Mouse (Mus musculus) heart, postnatal 14 days (tissue): Measurements from ENCODE around the gene Akap8l. TPM values are rescaled to one million over a fixed set of nuclear protein-coding genes. Genes with fewer than 3 reads are reported as not detected.

Experiments
- DNase-seq, 2 experiments: peaks; one replicate each; pipeline ENCODE4 v3.0.0; 2021 to 2022
- intact Hi-C: fragments of 180-260 bp; cut with DNase I; formaldehyde crosslinking; loops from one replicate; pipeline ENCODE4 v1.15.1; 2025
- total RNA-seq, 2 experiments: library from RNA; stranded (reverse); gene quantifications; 2 replicates each; pipeline ENCODE4 v1.2.3; 2021

Gene Akap8l
- total RNA-seq, 2 experiments from 2014 or later: 49.2 to 57.1 TPM

- intact Hi-C loops: no loop called here
- no peak for DNase-seq
These were observed 9.5 kb upstream of the Akap8l start for GRCm38 (mm10) chr17:32359928-32360327.

GRCm38 (mm10) chr17:32358943-32359340, 8.5 kb upstream of the Akap8l start:
- intact Hi-C loops: no loop called here
- DNase-seq: no peak

DNA sequence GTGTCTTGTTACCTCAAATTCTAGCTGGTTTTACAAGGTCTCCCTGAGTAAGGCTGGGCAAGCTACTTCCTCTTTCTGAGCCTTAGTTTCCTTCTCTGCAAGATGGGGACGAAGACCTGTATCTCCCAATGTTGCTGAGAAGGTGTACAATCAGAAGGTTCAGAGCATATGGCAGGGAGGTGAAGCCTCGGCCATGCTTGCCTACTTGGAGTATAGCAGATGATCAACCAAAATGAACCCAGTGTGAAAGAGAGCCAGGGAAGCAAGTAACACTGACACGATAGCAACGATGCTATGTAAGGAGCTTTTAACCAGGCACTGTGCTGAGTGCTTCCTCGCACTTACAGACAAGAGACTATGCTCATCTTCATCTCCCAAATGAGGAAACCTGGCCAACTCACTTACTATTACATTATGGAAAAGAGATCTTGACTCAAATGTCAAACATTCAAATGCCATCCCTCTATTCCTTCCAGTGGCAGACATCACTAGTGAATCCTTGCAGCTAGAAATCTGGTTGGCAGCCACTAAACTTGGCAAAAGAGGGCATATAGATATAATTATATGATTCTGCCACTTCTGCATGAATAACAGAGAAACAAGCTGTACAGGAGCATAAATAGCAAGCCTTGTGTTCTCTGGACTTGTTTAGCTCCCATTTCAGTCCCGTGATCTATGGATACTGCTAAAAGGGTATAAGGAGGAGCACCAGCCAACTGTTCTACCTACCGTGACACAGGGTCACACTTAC, 8.0 kb upstream of the Akap8l start:
- no peak for DNase-seq

DNA sequence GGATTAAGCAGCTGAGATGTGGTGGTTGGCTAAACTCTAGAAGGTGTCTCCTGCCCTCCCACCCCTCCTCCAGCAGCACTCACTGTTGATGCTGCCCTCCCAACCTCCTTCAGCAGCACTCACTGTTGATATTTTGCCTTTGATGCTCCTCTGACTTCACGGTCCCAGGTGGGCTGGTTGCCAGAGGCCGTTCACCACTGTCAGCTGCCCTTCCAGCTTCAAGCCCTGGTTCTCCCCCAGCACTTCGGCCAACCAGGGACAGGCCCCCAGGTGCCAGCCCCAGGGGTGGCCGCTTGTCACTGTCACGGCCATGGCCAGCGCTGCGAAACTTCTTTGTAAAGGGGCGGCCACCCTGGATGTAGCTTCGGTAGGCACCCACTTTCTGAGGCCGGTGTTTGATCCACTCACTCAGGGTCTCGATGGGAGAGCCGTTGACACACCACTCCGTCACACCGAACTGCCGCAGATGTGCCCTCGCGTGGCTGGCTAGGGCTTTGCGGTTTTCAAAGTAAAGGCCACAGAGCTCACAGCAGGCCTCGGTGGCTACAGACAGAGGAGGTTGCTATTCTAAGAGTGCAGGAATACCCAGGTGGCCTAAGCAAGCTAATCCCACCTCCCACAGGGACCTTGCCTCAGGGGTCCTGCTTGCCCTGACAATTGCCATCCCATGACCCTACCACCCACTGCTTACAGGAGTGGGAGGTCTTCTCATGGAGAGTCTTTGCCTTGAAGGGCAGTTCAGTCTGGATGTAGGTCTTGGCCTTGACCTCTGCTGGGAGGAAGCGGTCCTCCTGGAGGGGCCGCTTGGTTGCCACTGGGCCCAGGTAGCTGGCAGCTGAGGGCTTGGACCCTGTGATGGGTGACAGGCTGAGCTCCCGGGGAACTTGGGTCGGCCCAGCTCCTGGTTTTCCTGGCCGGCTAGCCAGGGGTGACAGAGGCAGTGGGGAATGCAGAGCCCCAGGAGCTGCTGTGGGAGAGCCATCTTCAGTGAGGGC, 6.7 kb upstream of the Akap8l start:
- no peak for DNase-seq
- intact Hi-C loops: no loop called here

More for the DNA sequence above, 8.0 kb upstream of the Akap8l start:
- intact Hi-C loops: no loop called here

DNA sequence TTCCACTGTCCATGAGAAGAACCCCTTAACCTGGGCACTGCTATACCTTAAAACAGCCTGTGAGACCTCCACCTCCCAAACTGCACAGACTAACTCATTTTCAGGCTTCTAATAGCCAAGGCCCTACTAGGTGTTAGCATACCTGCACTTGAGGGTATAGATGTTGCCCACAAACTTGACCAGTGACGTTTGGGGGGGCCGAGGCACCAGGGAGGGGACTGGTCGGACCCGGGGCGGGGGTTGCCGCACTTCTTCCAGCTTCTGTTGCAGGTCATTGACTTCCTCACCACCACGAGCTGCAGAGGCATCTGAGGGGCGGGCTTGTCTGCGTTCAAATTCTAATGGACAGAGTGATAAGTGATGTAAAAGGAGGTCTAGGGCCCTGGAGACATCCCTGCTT, 5.9 kb upstream of the Akap8l start:
- intact Hi-C loops: no loop called here
- no peak for DNase-seq

GRCm38 (mm10) chr17:32355031-32355430, 4.6 kb upstream of the Akap8l start:
- intact Hi-C loops: no loop called here
- DNase-seq: no peak

DNA sequence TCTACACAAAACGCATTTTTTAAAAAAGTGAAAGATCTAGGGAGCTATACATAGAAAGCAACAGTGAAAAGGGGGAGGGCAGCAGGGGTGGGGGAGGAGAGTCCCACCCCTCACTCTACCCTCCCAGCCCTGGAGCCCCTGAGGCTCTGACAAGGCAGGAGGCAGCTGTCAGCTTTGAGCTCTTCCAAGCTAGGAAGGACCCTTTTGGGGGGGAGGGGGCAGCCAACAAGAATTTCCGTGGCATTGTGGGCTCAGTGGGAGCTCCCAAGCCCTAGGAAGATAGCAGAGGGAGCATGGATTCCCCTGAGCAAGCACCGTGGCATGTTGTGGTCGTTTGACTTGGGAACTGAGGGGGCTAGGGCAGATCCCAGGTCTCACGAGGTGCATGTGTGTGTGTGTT, 3.8 kb upstream of the Akap8l start:
- intact Hi-C loops: no loop called here
- DNase-seq: no peak

GRCm38 (mm10) chr17:32353696-32354095, 3.3 kb upstream of the Akap8l start:
- intact Hi-C loops: no loop called here
- peak; percentile 64 to 73 for DNase-seq

DNA sequence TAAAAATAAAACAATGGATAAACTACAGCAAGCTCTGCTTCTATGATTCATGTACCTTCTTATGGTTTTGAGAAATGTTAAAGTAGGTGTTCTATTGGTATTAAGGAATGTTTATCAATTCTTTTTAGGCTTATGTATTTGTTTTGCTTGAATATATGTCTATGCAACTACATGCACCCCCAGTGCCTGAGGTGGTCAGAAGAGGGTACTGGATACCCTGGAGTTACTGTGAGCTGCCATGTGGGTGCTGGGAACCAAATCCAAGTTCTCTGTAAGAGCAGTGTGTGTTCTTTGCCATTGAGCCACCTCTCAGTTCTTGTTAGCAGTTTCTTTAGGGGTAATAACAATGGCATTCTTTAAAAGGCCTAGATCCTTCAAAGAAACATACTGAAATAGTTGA, 1.3 kb upstream of the Akap8l start:
- no peak for DNase-seq
- intact Hi-C loops: no loop called here

- intact Hi-C loops: no loop called here
These were observed 862 bp upstream of the Akap8l start for GRCm38 (mm10) chr17:32351269-32351668.

DNA sequence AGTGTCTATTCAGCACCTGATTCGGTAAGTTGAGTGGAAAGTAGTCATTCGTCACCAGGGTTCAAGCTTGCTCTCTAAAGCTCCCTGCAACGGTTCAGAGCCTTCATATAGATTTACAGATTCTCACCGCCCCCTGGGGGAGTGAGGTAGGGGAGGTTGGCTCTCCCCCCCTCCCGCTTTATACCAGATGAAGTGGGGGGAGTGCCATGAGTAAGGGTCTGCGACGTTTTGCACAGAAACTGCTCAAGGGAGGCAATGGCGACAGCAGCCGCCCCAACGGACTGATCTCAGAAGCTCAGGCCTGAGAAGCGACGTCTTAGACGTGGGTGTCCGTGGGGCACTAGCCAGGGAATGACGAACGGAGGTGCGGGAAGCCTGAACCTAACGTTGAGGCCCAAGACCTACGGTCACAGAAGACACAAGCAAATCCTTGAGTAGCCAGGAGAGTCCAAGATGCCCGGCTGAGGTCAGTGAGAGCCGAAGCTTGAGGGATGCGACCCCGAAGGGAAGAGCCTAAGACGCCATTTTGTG, 491 bp downstream of the Akap8l start:
- intact Hi-C loops: loop anchor here (1.0 kb wide), 2 partner anchors 82 to 144 kb away; no protein-coding TSS in a partner anchor
- DNase-seq: no peak

More at GRCm38 (mm10) chr17:32351269-32351668, 862 bp upstream of the Akap8l start:
- DNase-seq: no peak

DNA sequence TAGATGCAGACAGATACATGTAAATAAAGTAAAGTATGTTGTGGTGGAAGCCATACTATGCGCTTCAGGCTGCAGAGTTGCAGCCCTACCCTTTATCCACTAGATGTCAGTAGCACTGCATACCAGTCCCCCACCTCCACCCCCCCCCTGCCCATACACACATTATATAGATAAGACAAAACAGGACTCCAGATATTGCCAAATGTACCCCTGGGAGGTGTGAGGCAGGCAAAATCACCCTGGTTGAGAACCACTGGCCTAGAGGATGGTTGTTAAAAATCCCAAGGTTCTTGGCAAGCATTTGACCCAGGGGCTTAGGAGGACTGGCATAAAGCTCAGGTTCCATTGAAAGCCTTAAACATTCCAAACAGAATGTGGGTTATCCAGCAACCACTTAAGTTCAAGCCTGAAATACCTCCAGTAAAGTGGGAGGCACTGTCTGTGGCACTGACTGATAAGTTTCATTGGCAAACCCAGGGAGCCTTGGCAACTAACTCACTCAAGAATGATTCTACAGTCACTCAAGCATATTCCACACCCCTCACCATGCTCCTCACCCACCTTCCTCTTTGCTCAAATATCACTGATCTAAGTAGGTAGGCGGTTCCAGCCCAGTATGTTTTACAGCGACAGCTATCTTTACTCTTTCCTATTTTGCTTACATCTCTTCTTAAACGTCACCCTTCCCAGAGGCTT, 1.2 kb downstream of the Akap8l start:
- intact Hi-C loops: loop anchor here (1.0 kb wide), 2 partner anchors 83 to 145 kb away; no protein-coding TSS in a partner anchor
- DNase-seq: peak in 1 of 2 experiments; percentile 27

- no peak for DNase-seq
- intact Hi-C loops: no loop called here
These were observed 2.0 kb downstream of the Akap8l start for GRCm38 (mm10) chr17:32348406-32348805.

- intact Hi-C loops: no loop called here
- no peak for DNase-seq
These were observed 9.3 kb downstream of the Akap8l start for GRCm38 (mm10) chr17:32341102-32341501.

GRCm38 (mm10) chr17:32340110-32340509, 10.3 kb downstream of the Akap8l start:
- DNase-seq: no peak
- intact Hi-C loops: no loop called here

GRCm38 (mm10) chr17:32335869-32336268, 14.5 kb downstream of the Akap8l start:
- intact Hi-C loops: no loop called here
- no peak for DNase-seq

GRCm38 (mm10) chr17:32334921-32335320, 15.5 kb downstream of the Akap8l start:
- intact Hi-C loops: no loop called here
- no peak for DNase-seq

GRCm38 (mm10) chr17:32333675-32334303, 16.6 kb downstream of the Akap8l start:
- intact Hi-C loops: no loop called here
- DNase-seq: no peak

DNA sequence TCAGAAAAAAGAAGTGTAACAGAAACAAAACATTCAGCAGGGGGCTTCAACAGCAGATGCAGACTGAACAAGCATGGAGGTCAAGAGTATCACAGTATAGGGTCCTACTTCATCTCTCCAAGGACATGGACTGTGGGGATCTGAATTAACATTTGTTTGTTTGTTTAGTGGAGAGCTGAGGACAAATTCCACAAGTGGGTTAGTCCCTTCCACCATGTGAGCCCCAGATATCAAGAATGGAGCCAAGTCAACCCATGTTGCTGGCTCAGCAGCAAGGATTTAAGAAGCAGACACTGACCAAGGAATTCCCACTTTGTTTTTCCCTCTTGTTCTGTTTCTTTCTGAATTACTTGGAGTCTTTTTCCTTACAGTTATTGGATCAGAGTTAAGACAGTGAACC, 22.9 kb downstream of the Akap8l start:
- no peak for DNase-seq
- intact Hi-C loops: no loop called here

DNA sequence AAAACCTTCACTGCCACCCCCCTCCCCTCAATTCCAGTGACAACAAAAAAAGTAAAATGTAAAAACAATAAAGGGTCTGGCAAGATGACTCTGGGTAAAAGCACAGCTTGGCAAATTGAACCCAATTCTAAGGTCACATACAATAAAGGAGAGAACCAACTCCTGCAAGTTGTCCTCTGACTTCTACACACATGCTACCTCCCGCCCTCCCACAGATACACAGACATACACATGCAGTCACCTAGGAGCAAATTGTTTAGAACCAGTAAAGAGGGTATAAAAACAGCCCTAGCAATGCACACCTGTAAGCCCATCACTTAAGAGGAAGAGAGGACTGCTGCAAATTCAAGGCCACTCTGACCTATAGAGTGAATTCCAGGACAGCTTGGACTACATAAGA, 27.6 kb downstream of the Akap8l start:
- intact Hi-C loops: no loop called here
- no peak for DNase-seq
